Mouse (Mus musculus) megakaryocyte-erythroid progenitor cell, adult 5-6 weeks (primary cell): ENCODE measurements around the gene Emb. TPM values are rescaled to one million over a fixed set of nuclear protein-coding genes. Genes with fewer than 3 reads are reported as not detected.
"Not testable (repeated sequence)": the region's sequence is repeated elsewhere in the genome, so short reads cannot be mapped to it uniquely, and the experiment has no call there.

ENCODE experiments used
- ATAC-seq: replicated peaks from 2 replicates; pipeline ENCODE4 v1.8.0; 2016; ENCODE audit warnings: mild to moderate bottlenecking, inconsistent platforms; ENCODE audit not compliant: severe bottlenecking, poor library complexity, low FRiP score, low TSS enrichment
- total RNA-seq, 2 experiments: library from RNA; stranded (forward) in 1 of 2; stranded (reverse) in 1 of 2; fragments of 200-1000, 215-1000 nt in 1 of 2; fragments of >200 nt in 1 of 2; fragmentation: Nextera tagmentation in 1 of 2; gene quantifications; 2 replicates each; pipeline ENCODE4 v1.2.3; 2014 to 2017

The Emb gene
- total RNA-seq (2014; fragmentation: Nextera tagmentation) (3.2 and 9.8 TPM in 2 replicates), total RNA-seq (2017) (8.6 and 12.8 TPM in 2 replicates)

- ATAC-seq: 0 out of 2 replicates have a peak, but pooled peaks have one; percentile 38
Observed at GRCm38 (mm10) chr13:117208236-117208635, at the start of gene Emb. Emb (plus strand) TSS chr13:117208536.

- ATAC-seq: no peak
Observed at GRCm38 (mm10) chr13:117163906-117164305, 44.4 kb upstream of the Emb start.

- ATAC-seq: no peak
Observed at GRCm38 (mm10) chr13:117165071-117165470, 43.3 kb upstream of the Emb start.

- not testable (repeated sequence) for ATAC-seq
Observed at GRCm38 (mm10) chr13:117180912-117181311, 27.4 kb upstream of the Emb start.

- no peak for ATAC-seq
Observed at GRCm38 (mm10) chr13:117183288-117183687, 25.0 kb upstream of the Emb start.

GRCm38 (mm10) chr13:117185329-117185728, 23.0 kb upstream of the Emb start:
- no peak for ATAC-seq

GRCm38 (mm10) chr13:117192161-117192560, 16.2 kb upstream of the Emb start:
- ATAC-seq: no peak

- ATAC-seq: no peak
Observed at GRCm38 (mm10) chr13:117193422-117193983, 14.8 kb upstream of the Emb start.

- ATAC-seq: peak; percentile 52
Observed at GRCm38 (mm10) chr13:117195569-117196495, 12.5 kb upstream of the Emb start.

- no peak for ATAC-seq
Observed at GRCm38 (mm10) chr13:117197666-117198065, 10.7 kb upstream of the Emb start.

GRCm38 (mm10) chr13:117198402-117199083, 9.8 kb upstream of the Emb start:
- ATAC-seq: peak; percentile 71; the same call in 1 of the 2 replicates

GRCm38 (mm10) chr13:117202755-117203471, 5.4 kb upstream of the Emb start:
- ATAC-seq: peak; percentile 53; the same call in 1 of the 2 replicates

- no peak for ATAC-seq
Observed at GRCm38 (mm10) chr13:117204685-117205084, 3.7 kb upstream of the Emb start.

GRCm38 (mm10) chr13:117206066-117206465, 2.3 kb upstream of the Emb start:
- no peak for ATAC-seq

- peak; percentile 53 for ATAC-seq
Observed at GRCm38 (mm10) chr13:117211386-117211875, 3.1 kb downstream of the Emb start.

GRCm38 (mm10) chr13:117215481-117215880, 7.1 kb downstream of the Emb start:
- no peak for ATAC-seq

- ATAC-seq: no peak
Observed at GRCm38 (mm10) chr13:117216126-117216525, 7.8 kb downstream of the Emb start.

- ATAC-seq: no peak
Observed at GRCm38 (mm10) chr13:117216752-117217363, 8.5 kb downstream of the Emb start.

- no peak for ATAC-seq
Observed at GRCm38 (mm10) chr13:117217621-117218020, 9.3 kb downstream of the Emb start.
